Mouse (Mus musculus): ENCODE measurements around the gene I0C0044D17Rik.

GRCm38 (mm10) chr4:98816807-98817183 is 6.8 kb downstream of the I0C0044D17Rik start:
- TF ChIP-seq CTCF (IDR thresholded peaks at IDR 0.05; ENCODE audit: low read depth) (no peak), EP300 (IDR thresholded peaks at IDR 0.05; ENCODE audit: low read depth) (no peak)

Data from heart, postnatal 0 days (tissue).